Mouse (Mus musculus) heart, embryonic 15.5 days (tissue): Measurements from ENCODE around the gene Zfp771. TPM values are rescaled to one million over a fixed set of nuclear protein-coding genes. Genes with fewer than 3 reads are reported as not detected.

Experiments used
- ATAC-seq: fragments of 200-750 bp; cut with Nextera tagmentation; replicated peaks from 2 replicates; pipeline ENCODE4 v1.8.0; 2017; ENCODE audit warnings: low read depth, moderate TSS enrichment; ENCODE audit not compliant: insufficient number of reproducible peaks, insufficient read depth, low FRiP score
- H3K27ac ChIP-seq: fragments of 300-500 bp; sonication (generic); 2 replicates; pipeline ENCODE4 v1.5.1; 2015; ENCODE audit warnings: mild to moderate bottlenecking, inconsistent platforms
- H3K27me3 ChIP-seq: fragments of 300-500 bp; sonication (generic); 2 replicates; pipeline ENCODE4 v1.6.1; 2015; ENCODE audit warnings: inconsistent platforms
- H3K36me3 ChIP-seq: fragments of 300-500 bp; sonication (generic); 2 replicates; pipeline ENCODE4 v1.6.1; 2015; ENCODE audit warnings: mild to moderate bottlenecking, inconsistent platforms
- H3K4me1 ChIP-seq: fragments of 300-500 bp; sonication (generic); replicated peaks from 2 replicates; pipeline ENCODE4 v1.6.1; 2015; ENCODE audit warnings: inconsistent platforms
- H3K4me2 ChIP-seq: fragments of 300-500 bp; sonication (generic); 2 replicates; pipeline ENCODE4 v1.6.1; 2015; ENCODE audit warnings: inconsistent platforms, mild to moderate bottlenecking, moderate library complexity
- H3K4me3 ChIP-seq: fragments of 300-500 bp; sonication (generic); 2 replicates; pipeline ENCODE4 v1.5.1; 2015; ENCODE audit warnings: mild to moderate bottlenecking, inconsistent platforms
- H3K9ac ChIP-seq: fragments of 300-500 bp; sonication (generic); 2 replicates; pipeline ENCODE4 v1.6.1; 2015; ENCODE audit warnings: mild to moderate bottlenecking, inconsistent platforms
- H3K9me3 ChIP-seq: fragments of 300-500 bp; sonication (generic); replicated peaks from 2 replicates; pipeline ENCODE4 v1.6.1; 2016; ENCODE audit warnings: inconsistent platforms
- WGBS: fragments of 180-500 bp; shearing (Covaris S2); methylation state at CpG from one replicate; pipeline ENCODE4 v1.1.7; 2015; ENCODE audit warnings: mixed read lengths; 5-methylcytosine and 5-hydroxymethylcytosine counted together
- polyA plus RNA-seq: library from polyadenylated mRNA; unstranded; fragments of >200 nt; fragmentation: Nextera tagmentation; extraction: Ambion mirVana; gene quantifications from 2 replicates; pipeline ENCODE4 v1.2.1, GENCODE M21; 2015

Gene Zfp771
- polyA plus RNA-seq, 1 experiment from 2014 or later: 32.0 TPM

- no peaks in the 10 kb centered on the region for H3K27me3 ChIP-seq
- ATAC-seq: no peak
- H3K36me3 ChIP-seq: peaks cover 1% of the 10 kb centered on the region; the same call in 1 of the 2 replicates
- 61% methylated on average over 5 of the region's 5 CpGs for WGBS
- H3K4me1 ChIP-seq: peaks cover 21% of the 10 kb centered on the region
- H3K4me3 ChIP-seq: no peak overlapping the region
- H3K4me2 ChIP-seq: no peak overlapping the region
- no peak overlapping the region for H3K9ac ChIP-seq
- no peak overlapping the region for H3K27ac ChIP-seq
- no peaks in the 10 kb centered on the region for H3K9me3 ChIP-seq
Measured at GRCm38 (mm10) chr7:127276519-127276961, 32.5 kb downstream of the Zfp771 start.

- Histone ChIP-seq H3K4me2 (no peak overlapping the region), H3K4me3 (no peak overlapping the region), H3K36me3 (no peaks in the 10 kb centered on the region), H3K27me3 (no peaks in the 10 kb centered on the region), H3K9ac (no peak overlapping the region), H3K9me3 (no peaks in the 10 kb centered on the region), H3K4me1 (peaks cover 9% of the 10 kb centered on the region; the same call in 1 of the 2 replicates), H3K27ac (no peak overlapping the region)
- WGBS: 18% methylated on average over 8 of the region's 8 CpGs
- no peak for ATAC-seq
Measured at GRCm38 (mm10) chr7:127278311-127278710, 34.2 kb downstream of the Zfp771 start.

- Histone ChIP-seq H3K27ac (no peak overlapping the region), H3K9ac (no peak overlapping the region), H3K4me1 (0 out of 2 replicates have a peak, but pooled peaks cover 5% of the 10 kb centered on the region), H3K27me3 (no peaks in the 10 kb centered on the region), H3K4me3 (no peak overlapping the region), H3K9me3 (no peaks in the 10 kb centered on the region), H3K36me3 (no peaks in the 10 kb centered on the region), H3K4me2 (no peak overlapping the region)
- ATAC-seq: no peak
- WGBS: 38% methylated on average over 3 of the region's 3 CpGs
Measured at GRCm38 (mm10) chr7:127280092-127280491, 36.0 kb downstream of the Zfp771 start.

GRCm38 (mm10) chr7:127281114-127281513 lies 37.0 kb downstream of the Zfp771 start:
- H3K27ac ChIP-seq: 0 out of 2 replicates have a peak overlapping the region, but pooled peaks have one; percentile 33
- 0 out of 2 replicates have a peak, but pooled peaks cover 5% of the 10 kb centered on the region for H3K4me1 ChIP-seq
- no peak overlapping the region for H3K9ac ChIP-seq
- H3K4me2 ChIP-seq: no peak overlapping the region
- no peak for ATAC-seq
- no peak overlapping the region for H3K4me3 ChIP-seq
- no peaks in the 10 kb centered on the region for H3K27me3 ChIP-seq
- 39% methylated on average over 4 of the region's 4 CpGs for WGBS
- no peaks in the 10 kb centered on the region for H3K36me3 ChIP-seq
- H3K9me3 ChIP-seq: no peaks in the 10 kb centered on the region

- Histone ChIP-seq H3K27ac (no peak overlapping the region), H3K4me1 (0 out of 2 replicates have a peak, but pooled peaks cover 5% of the 10 kb centered on the region), H3K36me3 (no peaks in the 10 kb centered on the region), H3K27me3 (no peaks in the 10 kb centered on the region), H3K9me3 (no peaks in the 10 kb centered on the region), H3K4me3 (no peak overlapping the region), H3K4me2 (no peak overlapping the region), H3K9ac (no peak overlapping the region)
- WGBS: 81% methylated on average over 2 of the region's 2 CpGs
- ATAC-seq: no peak
Measured at GRCm38 (mm10) chr7:127282190-127282589, 38.1 kb downstream of the Zfp771 start.

- Histone ChIP-seq H3K36me3 (no peaks in the 10 kb centered on the region), H3K27ac (no peak overlapping the region), H3K4me3 (no peak overlapping the region), H3K4me2 (no peak overlapping the region), H3K4me1 (0 out of 2 replicates have a peak, but pooled peaks cover 3% of the 10 kb centered on the region), H3K27me3 (no peaks in the 10 kb centered on the region), H3K9ac (no peak overlapping the region), H3K9me3 (peaks cover 9% of the 10 kb centered on the region; the same call in 1 of the 2 replicates)
- ATAC-seq: no peak
- whole genome bisulfite sequencing: 49% methylated on average over 10 of the region's 10 CpGs
Measured at GRCm38 (mm10) chr7:127285154-127285553, 41.1 kb downstream of the Zfp771 start.

GRCm38 (mm10) chr7:127287940-127288339 lies 43.9 kb downstream of the Zfp771 start:
- H3K4me3 ChIP-seq: no peak overlapping the region
- H3K9ac ChIP-seq: no peak overlapping the region
- ATAC-seq: no peak
- H3K9me3 ChIP-seq: peaks cover 9% of the 10 kb centered on the region; the same call in 1 of the 2 replicates
- no peak overlapping the region for H3K4me2 ChIP-seq
- H3K27ac ChIP-seq: no peak overlapping the region
- 50% methylated on average over 1 of the region's 1 CpGs for WGBS
- no peaks in the 10 kb centered on the region for H3K36me3 ChIP-seq
- no peaks in the 10 kb centered on the region for H3K27me3 ChIP-seq
- no peaks in the 10 kb centered on the region for H3K4me1 ChIP-seq

- WGBS: 69% methylated on average over 2 of the region's 2 CpGs
- Histone ChIP-seq H3K36me3 (no peaks in the 10 kb centered on the region), H3K27me3 (no peaks in the 10 kb centered on the region), H3K27ac (no peak overlapping the region), H3K4me1 (no peaks in the 10 kb centered on the region), H3K4me3 (no peak overlapping the region), H3K9me3 (peaks cover 9% of the 10 kb centered on the region; the same call in 1 of the 2 replicates), H3K9ac (no peak overlapping the region), H3K4me2 (no peak overlapping the region)
- no peak for ATAC-seq
Measured at GRCm38 (mm10) chr7:127289306-127289705, 45.2 kb downstream of the Zfp771 start.

GRCm38 (mm10) chr7:127290142-127290541 lies 46.1 kb downstream of the Zfp771 start:
- Histone ChIP-seq H3K36me3 (no peaks in the 10 kb centered on the region), H3K27me3 (no peaks in the 10 kb centered on the region), H3K9me3 (peaks cover 9% of the 10 kb centered on the region; the same call in 1 of the 2 replicates), H3K9ac (no peak overlapping the region), H3K4me2 (no peak overlapping the region), H3K27ac (no peak overlapping the region), H3K4me3 (no peak overlapping the region), H3K4me1 (no peaks in the 10 kb centered on the region)
- WGBS: 65% methylated on average over 8 of the region's 8 CpGs
- ATAC-seq: no peak

GRCm38 (mm10) chr7:127296098-127296497 lies 52.0 kb downstream of the Zfp771 start, which contains the start of gene Itgal:
Gene Itgal, plus strand, starts transcription at chr7:127296260.
- Histone ChIP-seq H3K4me1 (peaks cover 7% of the 10 kb centered on the region), H3K9me3 (no peaks in the 10 kb centered on the region), H3K27ac (no peak within 1 kb of the TSS), H3K36me3 (no peaks in the 10 kb centered on the region), H3K4me3 (peak within 1 kb of the TSS; percentile 6; the same call in 1 of the 2 replicates), H3K9ac (no peak within 1 kb of the TSS), H3K4me2 (peak within 1 kb of the TSS; percentile 16; the same call in 1 of the 2 replicates), H3K27me3 (no peaks in the 10 kb centered on the region)
- WGBS: 75% methylated on average over 11 of the region's 11 CpGs
- no peak for ATAC-seq

GRCm38 (mm10) chr7:127296786-127297555 lies 52.9 kb downstream of the Zfp771 start:
- H3K36me3 ChIP-seq: no peaks in the 10 kb centered on the region
- no peak overlapping the region for H3K9ac ChIP-seq
- peak overlapping the region; percentile 6; the same call in 1 of the 2 replicates for H3K4me3 ChIP-seq
- no peaks in the 10 kb centered on the region for H3K27me3 ChIP-seq
- H3K4me1 ChIP-seq: peaks cover 7% of the 10 kb centered on the region
- H3K9me3 ChIP-seq: no peaks in the 10 kb centered on the region
- H3K27ac ChIP-seq: no peak overlapping the region
- peak overlapping the region; percentile 16; the same call in 1 of the 2 replicates for H3K4me2 ChIP-seq
- 72% methylated on average over 5 of the region's 5 CpGs for WGBS
- no peak for ATAC-seq
